Comparison of ENCODE assay signal across 17 mouse cellular contexts in the genomic region with DNA sequence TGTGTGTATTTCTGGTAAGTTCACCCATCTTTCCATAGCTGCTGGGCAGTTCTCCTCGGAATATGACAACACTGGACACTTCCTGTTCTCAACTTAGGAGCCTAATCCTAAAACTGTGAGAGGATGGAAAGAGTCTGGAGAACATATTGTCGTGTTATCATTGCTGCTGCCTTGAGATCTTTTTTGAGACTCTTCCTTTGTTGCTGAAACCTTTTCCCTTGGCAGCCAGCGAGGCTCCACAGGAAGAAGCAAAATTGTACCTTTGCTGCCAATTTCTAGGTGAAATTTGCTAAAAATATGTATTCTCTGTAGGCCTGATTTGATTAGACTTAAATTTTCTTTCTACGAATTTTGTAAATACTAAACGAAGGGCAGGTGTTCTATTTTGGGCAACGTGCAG. TPM values are rescaled to one million over a fixed set of nuclear protein-coding genes. Genes with fewer than 3 reads are reported as not detected.
"Had no signal": no experiment of that assay in that cellular context is flagged by ENCODE, and none has a peak within 500 bp of the region (broad histone marks: within the 10 kb centered on the region; RNA-seq: fewer than 3 reads in every experiment).

No protein-coding gene starts in this region.

- DNase-seq: left cerebral cortex, postnatal 4 days; liver; liver, embryonic 13.5 days; liver, postnatal 0 days; lung, adult 18-20 months; lung, adult 2 months; lung, embryonic 14.5 days; lung, postnatal 10 days; lung, postnatal 14 days; lung, postnatal 36 days; midbrain, embryonic 14.5 days had no signal

- ATAC-seq: liver, embryonic 12.5 days; liver, postnatal 0 days; lung, postnatal 0 days; midbrain, embryonic 13.5 days; midbrain, embryonic 15.5 days; midbrain, embryonic 16.5 days had no signal

RNA-seq across cellular contexts. Expression of gene Tmc3, which starts 30.2 kb away (rescaled TPM):
- total RNA-seq: megakaryocyte, adult 5-6 weeks had no signal
